Mouse (Mus musculus) retina, postnatal 1 day (tissue): ENCODE measurements around the gene Pip5kl1.

Experiments used
- DNase-seq: peaks from one replicate; pipeline ENCODE4 v3.0.0-alpha.2; 2012

The Pip5kl1 gene

GRCm38 (mm10) chr2:32587731-32588321 lies 13.2 kb downstream of the Pip5kl1 start:
- DNase-seq: no peak

GRCm38 (mm10) chr2:32589213-32589795 lies 14.7 kb downstream of the Pip5kl1 start:
- no peak for DNase-seq

GRCm38 (mm10) chr2:32590224-32590623 lies 15.6 kb downstream of the Pip5kl1 start:
- no peak for DNase-seq

GRCm38 (mm10) chr2:32591249-32591648 lies 16.7 kb downstream of the Pip5kl1 start:
- DNase-seq: no peak

GRCm38 (mm10) chr2:32596725-32597124 lies 22.1 kb downstream of the Pip5kl1 start:
- no peak for DNase-seq

GRCm38 (mm10) chr2:32597248-32597647 lies 22.7 kb downstream of the Pip5kl1 start:
- DNase-seq: no peak

GRCm38 (mm10) chr2:32597699-32598098 lies 23.1 kb downstream of the Pip5kl1 start:
- DNase-seq: no peak

GRCm38 (mm10) chr2:32598506-32598905 lies 23.9 kb downstream of the Pip5kl1 start:
- no peak for DNase-seq

- no peak for DNase-seq
Observed at GRCm38 (mm10) chr2:32599409-32599808, 24.8 kb downstream of the Pip5kl1 start, which contains the start of gene St6galnac6. TSS of gene St6galnac6 (plus strand) at chr2:32599709.

GRCm38 (mm10) chr2:32601417-32602065 lies 26.9 kb downstream of the Pip5kl1 start:
- DNase-seq: peak; percentile 74

- peak; percentile 82 for DNase-seq
Observed at GRCm38 (mm10) chr2:32602600-32603054, 28.0 kb downstream of the Pip5kl1 start.

GRCm38 (mm10) chr2:32604631-32605030 lies 30.0 kb downstream of the Pip5kl1 start:
- DNase-seq: no peak

GRCm38 (mm10) chr2:32606161-32607142 lies 31.9 kb downstream of the Pip5kl1 start:
- DNase-seq: peak; percentile 90

- DNase-seq: peak; percentile 55
Observed at GRCm38 (mm10) chr2:32607262-32607947, 32.8 kb downstream of the Pip5kl1 start.

GRCm38 (mm10) chr2:32608141-32608777 lies 33.7 kb downstream of the Pip5kl1 start:
- DNase-seq: peak; percentile 91

GRCm38 (mm10) chr2:32608778-32609435 lies 34.3 kb downstream of the Pip5kl1 start:
- no peak for DNase-seq

GRCm38 (mm10) chr2:32610610-32611229 lies 36.1 kb downstream of the Pip5kl1 start:
- DNase-seq: peak; percentile 68

- no peak for DNase-seq
Observed at GRCm38 (mm10) chr2:32612274-32612673, 37.7 kb downstream of the Pip5kl1 start.

- no peak for DNase-seq
Observed at GRCm38 (mm10) chr2:32617109-32617508, 42.5 kb downstream of the Pip5kl1 start.

GRCm38 (mm10) chr2:32617601-32618000 lies 43.0 kb downstream of the Pip5kl1 start:
- peak; percentile 61 for DNase-seq

- peak; percentile 93 for DNase-seq
Observed at GRCm38 (mm10) chr2:32618051-32618450, 43.5 kb downstream of the Pip5kl1 start.
